Mouse (Mus musculus) liver, postnatal 0 days (tissue): ENCODE data around the gene Cpsf4l.

Experiments used
- CTCF ChIP-seq: sonication (generic); IDR thresholded peaks from 2 replicates; pipeline ENCODE4 v1.5.1; 2016; ENCODE audit warnings: antibody characterized with exemption, low read depth
- EP300 ChIP-seq: IDR thresholded peaks from 2 replicates; pipeline ENCODE4 v1.6.1; 2016; ENCODE audit warnings: antibody characterized with exemption, low read depth, mild to moderate bottlenecking

DNA sequence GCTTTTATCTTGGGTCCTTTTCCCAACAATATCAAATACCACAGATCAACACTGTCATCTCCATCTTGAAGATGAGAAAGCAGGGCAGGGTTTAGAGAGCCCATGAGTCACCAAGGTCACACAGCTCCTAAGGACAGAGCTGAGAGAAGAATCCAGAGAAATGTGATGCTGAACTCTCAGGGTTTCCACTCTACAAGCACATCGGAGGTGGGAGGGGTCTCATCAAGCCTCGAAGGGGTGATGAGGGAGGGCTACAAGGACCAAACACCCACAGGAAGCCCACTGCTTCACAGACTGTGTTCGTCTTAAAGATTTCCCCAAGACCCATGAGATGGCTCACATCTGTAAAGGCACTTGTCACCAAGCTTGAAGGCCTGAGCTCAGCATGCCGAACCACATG is 36.1 kb upstream of the Cpsf4l start:
- TF ChIP-seq CTCF (no peak), EP300 (no peak)
